Mouse (Mus musculus): ENCODE results near the gene Tardbp. TPM values are rescaled to one million over a fixed set of nuclear protein-coding genes. Genes with fewer than 3 reads are reported as not detected.

The Tardbp gene
- polyA plus RNA-seq, 1 experiment = 424 TPM

- H3K4me3 ChIP-seq (ENCODE audit: insufficient read depth, low read length) = no peak overlapping the region
- H3K27ac ChIP-seq (ENCODE audit: insufficient read depth, low read length) = no peak overlapping the region
- H3K4me1 ChIP-seq (ENCODE audit: control insufficient read depth, insufficient read depth, low read length) = no peaks in the 10 kb centered on the region
- no peak for TF ChIP-seq CTCF (IDR thresholded peaks at IDR 0.05; ENCODE audit: borderline replicate concordance, insufficient read depth, low read length)
- no peak for TF ChIP-seq POLR2A (IDR thresholded peaks at IDR 0.05; ENCODE audit: low read depth, low read length)
Measured at GRCm38 (mm10) chr4:148660174-148660573, 33.4 kb upstream of the Tardbp start.

GRCm38 (mm10) chr4:148657776-148658175 is 31.0 kb upstream of the Tardbp start:
- H3K27ac ChIP-seq (ENCODE audit: insufficient read depth, low read length) = no peak overlapping the region
- no peak overlapping the region for H3K4me3 ChIP-seq (ENCODE audit: insufficient read depth, low read length)
- no peaks in the 10 kb centered on the region for H3K4me1 ChIP-seq (ENCODE audit: control insufficient read depth, insufficient read depth, low read length)
- TF ChIP-seq POLR2A (IDR thresholded peaks at IDR 0.05; ENCODE audit: low read depth, low read length) = no peak
- TF ChIP-seq CTCF (IDR thresholded peaks at IDR 0.05; ENCODE audit: borderline replicate concordance, insufficient read depth, low read length) = no peak

GRCm38 (mm10) chr4:148656691-148657258 is 30.0 kb upstream of the Tardbp start:
- no peaks in the 10 kb centered on the region for H3K4me1 ChIP-seq (ENCODE audit: control insufficient read depth, insufficient read depth, low read length)
- TF ChIP-seq POLR2A (IDR thresholded peaks at IDR 0.05; ENCODE audit: low read depth, low read length) (no peak), CTCF (IDR thresholded peaks at IDR 0.05; ENCODE audit: borderline replicate concordance, insufficient read depth, low read length) (no peak)

GRCm38 (mm10) chr4:148654701-148655398 is 28.0 kb upstream of the Tardbp start:
- Histone ChIP-seq H3K27ac (ENCODE audit: insufficient read depth, low read length) (no peak overlapping the region), H3K4me1 (ENCODE audit: control insufficient read depth, insufficient read depth, low read length) (no peaks in the 10 kb centered on the region), H3K4me3 (ENCODE audit: insufficient read depth, low read length) (no peak overlapping the region)
- TF ChIP-seq CTCF (IDR thresholded peaks at IDR 0.05; ENCODE audit: borderline replicate concordance, insufficient read depth, low read length) (peak; percentile 33; the same call in 1 of the 2 replicates), POLR2A (IDR thresholded peaks at IDR 0.05; ENCODE audit: low read depth, low read length) (no peak)

More at GRCm38 (mm10) chr4:148656691-148657258, 30.0 kb upstream of the Tardbp start:
- no peak overlapping the region for H3K27ac ChIP-seq (ENCODE audit: insufficient read depth, low read length)
- no peak overlapping the region for H3K4me3 ChIP-seq (ENCODE audit: insufficient read depth, low read length)

GRCm38 (mm10) chr4:148651045-148651444 is 24.2 kb upstream of the Tardbp start:
- no peak for TF ChIP-seq CTCF (IDR thresholded peaks at IDR 0.05; ENCODE audit: borderline replicate concordance, insufficient read depth, low read length)
- no peak overlapping the region for H3K27ac ChIP-seq (ENCODE audit: insufficient read depth, low read length)
- H3K4me1 ChIP-seq (ENCODE audit: control insufficient read depth, insufficient read depth, low read length) = no peaks in the 10 kb centered on the region
- H3K4me3 ChIP-seq (ENCODE audit: insufficient read depth, low read length) = no peak overlapping the region

- TF ChIP-seq CTCF (IDR thresholded peaks at IDR 0.05; ENCODE audit: borderline replicate concordance, insufficient read depth, low read length) = no peak
- no peak for TF ChIP-seq POLR2A (IDR thresholded peaks at IDR 0.05; ENCODE audit: low read depth, low read length)
- H3K4me1 ChIP-seq (ENCODE audit: control insufficient read depth, insufficient read depth, low read length) = no peaks in the 10 kb centered on the region
- H3K4me3 ChIP-seq (ENCODE audit: insufficient read depth, low read length) = no peak overlapping the region
- no peak overlapping the region for H3K27ac ChIP-seq (ENCODE audit: insufficient read depth, low read length)
Measured at GRCm38 (mm10) chr4:148649309-148649708, 22.5 kb upstream of the Tardbp start.

- Histone ChIP-seq H3K4me3 (ENCODE audit: insufficient read depth, low read length) (no peak overlapping the region), H3K4me1 (ENCODE audit: control insufficient read depth, insufficient read depth, low read length) (no peaks in the 10 kb centered on the region), H3K27ac (ENCODE audit: insufficient read depth, low read length) (no peak overlapping the region)
- no peak for TF ChIP-seq CTCF (IDR thresholded peaks at IDR 0.05; ENCODE audit: borderline replicate concordance, insufficient read depth, low read length)
- TF ChIP-seq POLR2A (IDR thresholded peaks at IDR 0.05; ENCODE audit: low read depth, low read length) = no peak
Measured at GRCm38 (mm10) chr4:148646616-148647015, 19.8 kb upstream of the Tardbp start.

- H3K27ac ChIP-seq (ENCODE audit: insufficient read depth, low read length) = no peak overlapping the region
- no peaks in the 10 kb centered on the region for H3K4me1 ChIP-seq (ENCODE audit: control insufficient read depth, insufficient read depth, low read length)
- no peak overlapping the region for H3K4me3 ChIP-seq (ENCODE audit: insufficient read depth, low read length)
- TF ChIP-seq POLR2A (IDR thresholded peaks at IDR 0.05; ENCODE audit: low read depth, low read length) = no peak
- no peak for TF ChIP-seq CTCF (IDR thresholded peaks at IDR 0.05; ENCODE audit: borderline replicate concordance, insufficient read depth, low read length)
Measured at GRCm38 (mm10) chr4:148644926-148645325, 18.1 kb upstream of the Tardbp start.

- H3K4me3 ChIP-seq (ENCODE audit: insufficient read depth, low read length) = no peak overlapping the region
Measured at GRCm38 (mm10) chr4:148644157-148644511, 17.3 kb upstream of the Tardbp start.

More at GRCm38 (mm10) chr4:148644157-148644511, 17.3 kb upstream of the Tardbp start:
- Histone ChIP-seq H3K27ac (ENCODE audit: insufficient read depth, low read length) (no peak overlapping the region), H3K4me1 (ENCODE audit: control insufficient read depth, insufficient read depth, low read length) (no peaks in the 10 kb centered on the region)
- no peak for TF ChIP-seq POLR2A (IDR thresholded peaks at IDR 0.05; ENCODE audit: low read depth, low read length)
- TF ChIP-seq CTCF (IDR thresholded peaks at IDR 0.05; ENCODE audit: borderline replicate concordance, insufficient read depth, low read length) = peak; percentile 51; the same call in 1 of the 2 replicates
